Mouse (Mus musculus) colon, adult 2 months (tissue): Measurements from ENCODE around the gene Abcb5. TPM values are rescaled to one million over a fixed set of nuclear protein-coding genes. Genes with fewer than 3 reads are reported as not detected.

ENCODE experiments used
- polyA plus RNA-seq: library from polyadenylated mRNA; depleted of rRNA; stranded (reverse); fragments of >200 nt; gene quantifications from 2 replicates; pipeline ENCODE4 v1.2.3, GENCODE M21; 2012; rRNA removed

Gene Abcb5
- not detected in 2 replicates for polyA plus RNA-seq

DNA sequence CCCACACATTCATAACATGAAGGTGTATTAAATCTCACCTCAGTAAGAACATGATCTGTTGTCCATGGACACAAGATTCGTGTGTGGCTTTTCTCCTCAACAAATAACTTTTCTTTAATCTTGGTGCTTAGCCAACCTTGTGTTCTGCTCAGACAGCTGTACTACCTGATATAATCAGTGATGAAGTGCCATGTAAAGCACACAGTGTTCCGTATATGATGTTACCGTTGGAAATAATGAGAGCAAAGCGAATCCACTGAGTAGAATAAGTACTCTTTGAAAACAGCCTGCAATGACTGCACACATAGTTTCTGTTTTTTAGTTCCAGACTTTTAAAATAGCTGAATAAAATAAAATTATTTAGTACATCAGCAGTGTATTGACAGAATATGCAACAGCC, at the start of gene Abcb5:
Abcb5 (minus strand) TSS at position 101 of the 400 bp plus-strand sequence.

DNA sequence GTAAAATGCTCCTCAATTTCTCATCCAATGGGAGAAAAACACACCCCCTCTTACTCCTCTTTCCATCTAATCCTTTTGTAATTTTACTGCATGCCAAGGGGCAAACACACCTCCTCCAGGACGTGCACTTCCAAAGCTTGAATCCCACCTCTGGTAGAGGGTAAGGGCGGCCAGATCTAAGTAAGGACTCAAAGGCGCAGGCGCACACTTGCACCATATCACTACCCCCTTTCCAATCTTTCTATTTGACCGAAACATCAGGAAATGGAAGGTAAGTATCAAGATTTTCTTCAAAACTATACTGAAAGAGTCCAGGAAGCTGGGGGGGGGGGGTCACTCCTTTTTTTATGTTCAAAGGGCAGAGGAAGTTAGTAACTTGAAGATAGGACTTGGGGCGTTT, 120.0 kb downstream of the Abcb5 start, which contains the start of gene Sp8:
Sp8 (plus strand) TSS at position 109 of the 400 bp plus-strand sequence.

Other genes starting within 250 kb of the Abcb5 start
- not detected in 2 replicates for gene Sp8, start 120.1 kb downstream of the Abcb5 start, polyA plus RNA-seq